Comparison of ENCODE assay signal across 12 mouse cellular contexts in the genomic region with DNA sequence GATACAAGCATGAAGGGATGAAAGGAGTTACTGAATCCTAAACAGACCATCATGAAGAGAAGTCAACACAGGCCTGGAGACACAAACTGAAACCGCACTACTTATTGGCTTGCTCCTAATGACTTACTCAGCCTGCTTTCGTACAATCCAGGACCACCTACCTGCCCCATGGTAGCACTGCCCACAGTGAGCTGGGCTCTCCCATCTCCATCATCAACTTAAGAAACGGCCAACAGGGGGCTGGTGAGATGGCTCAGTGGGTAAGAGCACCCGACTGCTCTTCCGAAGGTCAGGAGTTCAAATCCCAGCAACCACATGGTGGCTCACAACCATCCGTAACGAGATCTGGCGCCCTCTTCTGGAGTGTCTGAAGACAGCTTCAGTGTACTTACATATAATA. TPM values are rescaled to one million over a fixed set of nuclear protein-coding genes. Genes with fewer than 3 reads are reported as not detected.
DNase-seq lines count a peak whose midpoint lies in the region; ATAC-seq and TF ChIP-seq lines count a peak whose summit lies in the region.
"Not testable (repeated sequence)": the region's sequence is repeated elsewhere in the genome, so short reads cannot be mapped to it uniquely, and the experiment has no call there.
"Had no signal": no experiment of that assay in that cellular context is flagged by ENCODE, and none has a peak within 500 bp of the region (broad histone marks: within the 10 kb centered on the region; RNA-seq: fewer than 3 reads in every experiment).

No protein-coding gene starts in this region.

- TF ChIP-seq CTCF in stomach, postnatal 0 days (IDR thresholded peaks at IDR 0.05; ENCODE audit: low read depth) = peak; percentile 13; the same call in 1 of the 2 replicates

- not testable (repeated sequence) for H3K4me1 ChIP-seq in ES-E14 (ENCODE audit: control insufficient read depth in 2 of 2, insufficient read depth in 2 of 2, low read length in 2 of 2, poor library complexity in 1 of 2); stomach, postnatal 0 days (replicated peaks; ENCODE audit: control insufficient read depth, insufficient read depth)
- peaks cover 24% of the 10 kb centered on the region for H3K4me1 ChIP-seq in hindbrain, embryonic 15.5 days (replicated peaks)

- 0 out of 2 replicates have a peak overlapping the region, but pooled peaks have one; percentile 16 for H3K4me2 ChIP-seq in hindbrain, embryonic 15.5 days
- H3K4me2 ChIP-seq in stomach, postnatal 0 days (replicated peaks; ENCODE audit: low read depth) = not testable (repeated sequence)

- in situ Hi-C loops in ES-E14 (cut with MboI; ENCODE audit: low sequenced_read_pairs in 2 of 2, unreplicated experiment in 2 of 2) = not testable (repeated sequence)

- H3K4me3 ChIP-seq in ES-E14 (ENCODE audit: insufficient read depth in 1 of 2, low read depth in 1 of 2, low read length in 2 of 2, poor library complexity in 1 of 2, severe bottlenecking in 1 of 2) = peak overlapping the region in 1 of 2 experiments; percentile 24; a peak in 2 of 4 replicates
- not testable (repeated sequence) for H3K4me3 ChIP-seq in hindbrain, embryonic 15.5 days; stomach, postnatal 0 days (ENCODE audit: low read depth, low read length)

- intact Hi-C loops in left cerebral cortex, postnatal 4 days (cut with DNase I) = not testable (repeated sequence)

- H3K36me3 ChIP-seq in ES-E14 (ENCODE audit: control insufficient read depth, insufficient read depth, low read length, poor library complexity, severe bottlenecking); hindbrain, embryonic 15.5 days; stomach, postnatal 0 days (ENCODE audit: control insufficient read depth, insufficient read depth, low read length): not testable (repeated sequence)

- WGBS in hindbrain, embryonic 15.5 days = 71% methylated on average over 8 of the region's 8 CpGs
- 72% methylated on average over 8 of the region's 8 CpGs for WGBS in stomach, postnatal 0 days

- H3K9ac ChIP-seq in ES-E14 (ENCODE audit: insufficient read depth, low read depth, low read length, poor library complexity, severe bottlenecking); hindbrain, embryonic 15.5 days; stomach, postnatal 0 days (ENCODE audit: low read length): not testable (repeated sequence)

- not testable (repeated sequence) for H3K9me3 ChIP-seq in ES-E14 (ENCODE audit: control insufficient read depth, insufficient read depth, low read depth, low read length); hindbrain, embryonic 15.5 days; stomach, postnatal 0 days (ENCODE audit: control insufficient read depth, low read length)

- H3K27ac ChIP-seq in ES-E14 (ENCODE audit: insufficient read depth, low read depth, low read length, poor library complexity, severe bottlenecking); hindbrain, embryonic 15.5 days (replicated peaks); stomach, postnatal 0 days (replicated peaks): not testable (repeated sequence)

- peak; percentile 49 for DNase-seq in A20 (ENCODE audit: low read depth, low spot score)
- peak; percentile 38 for DNase-seq in ES-E14 (ENCODE audit: low read depth, low spot score)
- peak; percentile 77 for DNase-seq in ZHBTc4 (ENCODE audit: low read depth, low spot score)
- peak; percentile 2 for DNase-seq in left cerebral cortex, postnatal 4 days
- DNase-seq in naive thymus-derived CD4-positive, alpha-beta T cell, adult 2 months (ENCODE audit: low read depth) = peak; percentile 15
- DNase-seq in stomach, postnatal 0 days (ENCODE audit: low spot score) = not testable (repeated sequence)

- not testable (repeated sequence) for H3K27me3 ChIP-seq in hindbrain, embryonic 15.5 days; stomach, postnatal 0 days (ENCODE audit: control insufficient read depth, insufficient read depth, low read length)

- TF ChIP-seq EP300 in stomach, postnatal 0 days (optimal IDR thresholded peaks at IDR 0.05) = not testable (repeated sequence)

- ATAC-seq in hindbrain, embryonic 15.5 days (ENCODE audit: low FRiP score, low read depth); stomach, postnatal 0 days (ENCODE audit: low FRiP score, low TSS enrichment): not testable (repeated sequence)

RNA-seq across cellular contexts. Expression of a gene that starts 2.1 kb away (rescaled TPM):
- total RNA-seq in ES-E14 (2012; rRNA removed) = 39.0 and 41.0 TPM in 2 replicates
- polyA plus RNA-seq in hindbrain, embryonic 15.5 days (2015; fragmentation: Nextera tagmentation; extraction: Ambion mirVana) = 33.9 and 39.5 TPM in 2 replicates
- total RNA-seq in left cerebral cortex, postnatal 4 days (2021) = 10 to 100 TPM; 31.2 to 34.2 TPM
- polyA plus RNA-seq in stomach, postnatal 0 days (2015; fragmentation: Nextera tagmentation; extraction: Ambion mirVana) = 16.6 and 18.9 TPM in 2 replicates

RNA-seq across cellular contexts. Expression of a gene that starts 2.1 kb away (rescaled TPM):
- total RNA-seq in ES-E14 (2012; rRNA removed) = 20.8 and 24.5 TPM in 2 replicates
- 33.3 and 40.2 TPM in 2 replicates for polyA plus RNA-seq in hindbrain, embryonic 15.5 days (2015; fragmentation: Nextera tagmentation; extraction: Ambion mirVana)
- total RNA-seq in left cerebral cortex, postnatal 4 days (2021) = 10 to 100 TPM; 20.1 to 24.2 TPM
- 20.0 and 20.7 TPM in 2 replicates for polyA plus RNA-seq in stomach, postnatal 0 days (2015; fragmentation: Nextera tagmentation; extraction: Ambion mirVana)

RNA-seq across cellular contexts. Expression of a gene that starts 37.7 kb away (rescaled TPM):
- total RNA-seq in ES-E14 (2012; rRNA removed) = 0.45 and 0.74 TPM in 2 replicates
- polyA plus RNA-seq in hindbrain, embryonic 15.5 days (2015; fragmentation: Nextera tagmentation; extraction: Ambion mirVana) = 0.99 and 1.0 TPM in 2 replicates
- under 1 TPM; 0.70 to 0.88 TPM for total RNA-seq in left cerebral cortex, postnatal 4 days (2021)
- 0.06 and 0.07 TPM in 2 replicates for polyA plus RNA-seq in stomach, postnatal 0 days (2015; fragmentation: Nextera tagmentation; extraction: Ambion mirVana)
- total RNA-seq: adrenal gland, postnatal 10 days; gastrocnemius, postnatal 14 days; megakaryocyte-erythroid progenitor cell, adult 5-6 weeks; monocyte, adult 5-6 weeks had no signal
- polyA plus RNA-seq: spleen, adult 2 months had no signal

RNA-seq across cellular contexts. Expression of a gene that starts 45.7 kb away (rescaled TPM):
- 79.8 and 89.6 TPM in 2 replicates for total RNA-seq in ES-E14 (2012; rRNA removed)
- 114 and 123 TPM in 2 replicates for polyA plus RNA-seq in hindbrain, embryonic 15.5 days (2015; fragmentation: Nextera tagmentation; extraction: Ambion mirVana)
- total RNA-seq in left cerebral cortex, postnatal 4 days (2021) = 10 to 100 TPM; 39.8 to 53.3 TPM
- 183 and 192 TPM in 2 replicates for polyA plus RNA-seq in stomach, postnatal 0 days (2015; fragmentation: Nextera tagmentation; extraction: Ambion mirVana)
